Mouse (Mus musculus) E14TG2a.4 (cell line): Measurements from ENCODE around the gene Neurl2.
A peak's percentile ranks its signal among the peaks of the same experiment; 100 is the strongest.

ENCODE experiments used
- CTCF ChIP-seq: conservative IDR thresholded peaks from 2 replicates; pipeline ENCODE4 v1.5.1; 2014; ENCODE audit warnings: low read length
- POU5F1 ChIP-seq: IDR thresholded peaks from 2 replicates; pipeline ENCODE4 v1.6.1; 2014; ENCODE audit warnings: low read length, borderline replicate concordance

- TF ChIP-seq CTCF = peak; percentile 92
- TF ChIP-seq POU5F1 = no peak
These were observed 34.3 kb upstream of the Neurl2 start for GRCm38 (mm10) chr2:164867566-164867965.
